Mouse (Mus musculus): ENCODE data around the gene Lama5. TPM values are rescaled to one million over a fixed set of nuclear protein-coding genes. Genes with fewer than 3 reads are reported as not detected.
"Not testable (repeated sequence)": the region's sequence is repeated elsewhere in the genome, so short reads cannot be mapped to it uniquely, and the experiment has no call there.

Gene Lama5
- total RNA-seq, 2 experiments from 2014 or later: 8.0 to 9.7 TPM

DNA sequence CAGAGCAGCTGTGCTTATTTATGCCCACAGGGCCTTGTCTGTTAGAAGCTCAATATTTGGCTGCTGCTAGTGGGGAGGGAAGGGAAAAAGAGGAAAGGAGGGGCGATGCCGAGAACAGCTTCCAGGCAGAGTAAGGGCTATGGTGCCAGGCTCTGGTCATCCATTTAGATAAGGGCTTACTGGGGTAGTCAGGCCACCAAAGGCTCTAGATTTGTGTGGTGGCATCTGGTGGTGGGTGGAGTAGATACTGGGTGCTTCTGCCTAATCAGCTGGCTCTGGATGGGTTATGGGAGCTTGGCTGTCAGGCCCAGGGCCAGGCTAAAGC, 19.7 kb downstream of the Lama5 start:
- intact Hi-C loops (cut with DNase I): loop anchor here (5.0 kb wide), 1 partner anchor 46 kb away; no protein-coding TSS in a partner anchor
- no peak for DNase-seq (ENCODE audit: low spot score in 2 of 2)

DNA sequence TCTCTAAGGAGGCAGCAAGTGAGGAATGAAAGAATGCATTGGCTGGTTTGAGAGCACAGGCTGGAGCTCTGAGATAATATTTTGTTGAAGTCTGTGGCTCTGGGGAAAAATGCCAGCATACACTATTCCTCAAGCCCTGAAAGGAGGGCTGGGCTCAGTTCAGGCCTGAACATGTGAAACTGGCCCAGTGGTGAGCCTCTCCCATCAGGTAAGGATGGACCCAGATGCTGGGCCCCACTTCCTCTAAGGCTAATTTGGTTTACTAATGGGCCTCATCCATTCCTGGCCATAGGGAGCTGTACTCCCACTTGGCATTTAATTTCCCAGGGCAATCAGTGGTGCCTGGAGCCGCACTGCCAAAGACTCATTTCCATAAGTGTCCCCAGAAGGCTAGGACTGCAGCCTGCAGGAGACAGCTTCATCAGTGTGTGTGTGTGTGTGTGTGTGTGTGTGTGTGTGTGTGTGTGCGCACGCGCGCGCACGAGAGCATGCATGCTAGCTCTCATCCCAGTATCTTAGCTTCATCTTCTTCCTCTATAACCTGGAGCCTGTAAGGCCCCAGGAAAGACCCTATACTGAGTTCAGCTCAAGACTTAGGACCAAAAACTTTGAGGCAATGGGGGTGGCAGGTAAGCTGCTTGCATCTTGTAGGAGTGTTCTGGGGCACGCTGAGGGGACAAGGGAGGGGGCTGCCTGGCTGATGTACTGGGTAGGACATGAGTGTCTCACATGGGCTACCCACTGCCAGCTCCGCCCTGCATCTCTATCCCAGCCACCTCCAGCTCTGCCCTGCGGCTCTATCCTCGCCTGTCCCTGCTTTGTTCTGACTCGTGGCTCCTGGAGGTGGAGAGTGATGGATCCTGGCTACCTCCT, 20.3 kb downstream of the Lama5 start:
- no peak for DNase-seq (ENCODE audit: low spot score in 2 of 2)
- intact Hi-C loops (cut with DNase I): loop anchor here (5.0 kb wide), 1 partner anchor 47 kb away; no protein-coding TSS in a partner anchor

DNA sequence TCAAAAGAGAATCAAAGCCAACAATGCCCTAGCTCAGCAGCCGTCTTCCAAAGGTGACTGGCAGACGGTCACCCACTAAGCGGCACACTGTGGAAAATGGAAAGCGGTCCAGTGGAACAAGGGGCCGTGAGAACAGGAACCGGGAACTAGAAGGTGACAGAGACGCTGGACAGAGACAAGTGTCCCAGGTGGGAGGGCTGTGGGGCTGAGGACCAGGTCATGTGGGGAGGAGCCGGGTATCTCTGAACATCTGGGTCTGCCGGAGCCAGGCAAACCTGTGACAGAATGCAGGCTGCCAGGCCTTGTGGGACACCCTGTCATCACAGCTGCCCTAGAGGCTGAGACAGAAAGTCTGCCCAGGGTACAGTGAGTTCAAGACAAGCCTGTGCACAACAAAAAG, 21.2 kb downstream of the Lama5 start:
- intact Hi-C loops (cut with DNase I): no loop called here

GRCm38 (mm10) chr2:180202805-180203204, 22.9 kb downstream of the Lama5 start:
- DNase-seq (ENCODE audit: low spot score in 2 of 2): peak in 1 of 2 experiments; percentile 42

More for the DNA sequence above, 21.2 kb downstream of the Lama5 start:
- no peak for DNase-seq (ENCODE audit: low spot score in 2 of 2)

GRCm38 (mm10) chr2:180202263-180202662, 23.4 kb downstream of the Lama5 start:
- DNase-seq (ENCODE audit: low spot score in 2 of 2): no peak
- intact Hi-C loops (cut with DNase I): no loop called here

More at GRCm38 (mm10) chr2:180202805-180203204, 22.9 kb downstream of the Lama5 start:
- intact Hi-C loops (cut with DNase I): no loop called here

- intact Hi-C loops (cut with DNase I): no loop called here
- no peak for DNase-seq (ENCODE audit: low spot score in 2 of 2)
Observed at GRCm38 (mm10) chr2:180201303-180201702, 24.4 kb downstream of the Lama5 start.

GRCm38 (mm10) chr2:180200681-180201080, 25.0 kb downstream of the Lama5 start:
- intact Hi-C loops (cut with DNase I): no loop called here
- DNase-seq (ENCODE audit: low spot score in 2 of 2): no peak

DNA sequence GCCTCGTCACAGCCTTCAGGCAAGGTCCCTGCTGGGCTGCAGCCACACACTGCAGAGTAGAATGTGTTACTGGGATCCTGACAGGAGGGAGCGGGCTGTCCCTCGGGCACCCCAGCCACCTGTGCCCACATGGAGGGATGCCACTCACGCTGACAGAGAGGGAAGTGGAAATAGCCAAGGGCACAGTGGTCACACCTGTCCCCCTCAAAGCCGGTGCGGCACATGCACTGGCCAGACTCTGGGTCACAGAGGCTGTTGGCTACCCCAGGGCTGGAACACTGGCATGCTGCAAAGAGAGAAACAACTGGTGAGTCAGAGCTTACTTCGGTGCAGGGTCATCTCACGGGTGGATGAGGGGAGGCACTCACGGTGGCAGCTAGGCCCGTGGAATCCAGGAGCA, 26.9 kb downstream of the Lama5 start:
- DNase-seq (ENCODE audit: low spot score in 2 of 2): no peak
- intact Hi-C loops (cut with DNase I): no loop called here

GRCm38 (mm10) chr2:180197323-180198037, 28.2 kb downstream of the Lama5 start:
- intact Hi-C loops (cut with DNase I): no loop called here

GRCm38 (mm10) chr2:180196610-180197322, 28.9 kb downstream of the Lama5 start:
- intact Hi-C loops (cut with DNase I): no loop called here
- DNase-seq (ENCODE audit: low spot score in 2 of 2): no peak

More at GRCm38 (mm10) chr2:180197323-180198037, 28.2 kb downstream of the Lama5 start:
- DNase-seq (ENCODE audit: low spot score in 2 of 2): no peak

DNA sequence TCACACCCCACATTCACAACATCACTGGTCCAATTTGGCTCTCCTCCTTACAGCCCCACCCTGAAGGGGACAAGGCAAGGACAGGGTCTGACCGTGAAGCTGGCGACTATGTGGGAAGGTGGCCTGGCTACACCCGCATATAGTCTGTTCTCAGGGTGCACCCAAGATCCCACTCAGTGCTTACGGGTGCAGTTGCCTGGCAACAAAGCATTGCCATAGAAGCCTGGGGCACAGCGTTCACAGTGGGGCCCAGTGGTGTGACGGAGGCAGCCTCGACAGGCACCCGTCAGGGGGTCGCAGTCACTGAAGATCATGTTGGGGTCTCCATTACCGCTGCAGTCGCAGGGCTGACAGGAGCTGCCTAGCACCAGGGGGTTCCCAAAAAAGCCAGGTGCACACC, 38.3 kb downstream of the Lama5 start:
- peak in 1 of 2 experiments; percentile 64 for DNase-seq (ENCODE audit: low spot score in 2 of 2)
- intact Hi-C loops (cut with DNase I): no loop called here

- DNase-seq (ENCODE audit: low spot score in 2 of 2): no peak
- intact Hi-C loops (cut with DNase I): no loop called here
Observed at GRCm38 (mm10) chr2:180185686-180186085, 40.0 kb downstream of the Lama5 start.

GRCm38 (mm10) chr2:180184752-180185109, 40.9 kb downstream of the Lama5 start:
- no peak for DNase-seq (ENCODE audit: low spot score in 2 of 2)
- intact Hi-C loops (cut with DNase I): no loop called here

GRCm38 (mm10) chr2:180184011-180184751, 41.5 kb downstream of the Lama5 start:
- intact Hi-C loops (cut with DNase I): no loop called here
- no peak for DNase-seq (ENCODE audit: low spot score in 2 of 2)

DNA sequence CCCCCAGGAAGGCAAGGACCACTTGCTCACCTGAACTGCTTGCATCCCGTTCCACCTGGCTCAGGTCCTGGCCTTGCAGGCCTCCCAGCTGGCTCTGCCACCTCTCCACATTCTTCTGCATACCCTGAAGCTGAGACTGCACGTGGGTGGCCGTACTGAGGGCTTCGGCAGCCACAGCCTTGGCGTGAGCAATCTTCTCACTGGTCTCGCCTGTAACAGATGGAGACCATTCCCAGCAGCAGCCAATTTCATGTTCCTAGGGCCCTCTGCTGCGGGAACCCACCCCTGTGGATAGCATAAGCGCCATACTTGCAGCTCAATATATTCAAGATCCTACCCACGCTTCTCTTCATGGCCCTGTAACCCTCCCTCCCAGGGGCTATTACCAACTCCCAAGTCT, 44.1 kb downstream of the Lama5 start:
- intact Hi-C loops (cut with DNase I): no loop called here

GRCm38 (mm10) chr2:180175725-180176124, 49.9 kb downstream of the Lama5 start:
- no peak for DNase-seq (ENCODE audit: low spot score in 2 of 2)
- intact Hi-C loops (cut with DNase I): no loop called here

More for the DNA sequence above, 44.1 kb downstream of the Lama5 start:
- no peak for DNase-seq (ENCODE audit: low spot score in 2 of 2)

DNA sequence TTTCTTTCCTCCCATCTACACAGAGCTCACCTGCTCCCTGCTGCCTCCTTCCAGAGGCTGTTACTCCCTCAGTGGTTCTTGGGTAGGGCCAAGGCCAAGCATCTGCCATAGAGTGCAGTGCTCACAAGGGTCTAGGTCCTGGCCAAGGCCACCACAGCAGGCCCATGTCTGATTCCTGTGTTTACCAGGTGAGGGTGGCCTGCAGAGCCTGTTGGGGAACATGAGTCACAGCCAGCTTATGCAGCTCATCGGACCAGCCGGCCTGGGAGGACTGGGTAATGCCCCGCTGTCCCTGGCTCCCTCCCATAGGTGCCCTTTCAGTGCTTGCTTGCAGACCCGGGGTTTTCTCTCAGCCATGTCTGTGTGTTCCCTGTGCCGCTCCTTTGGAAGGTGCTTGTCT, 51.5 kb downstream of the Lama5 start:
- intact Hi-C loops (cut with DNase I): no loop called here
- no peak for DNase-seq (ENCODE audit: low spot score in 2 of 2)

GRCm38 (mm10) chr2:180173711-180174110, 51.9 kb downstream of the Lama5 start:
- intact Hi-C loops (cut with DNase I); DNase-seq (ENCODE audit: low spot score in 2 of 2): not testable (repeated sequence)

- intact Hi-C loops (cut with DNase I): no loop called here
- DNase-seq (ENCODE audit: low spot score in 2 of 2): no peak
Observed at GRCm38 (mm10) chr2:180173163-180173562, 52.5 kb downstream of the Lama5 start.

All from left cerebral cortex, postnatal 14 days (tissue).